ENCODE assay signal across 23 mouse cellular contexts in the genomic region with DNA sequence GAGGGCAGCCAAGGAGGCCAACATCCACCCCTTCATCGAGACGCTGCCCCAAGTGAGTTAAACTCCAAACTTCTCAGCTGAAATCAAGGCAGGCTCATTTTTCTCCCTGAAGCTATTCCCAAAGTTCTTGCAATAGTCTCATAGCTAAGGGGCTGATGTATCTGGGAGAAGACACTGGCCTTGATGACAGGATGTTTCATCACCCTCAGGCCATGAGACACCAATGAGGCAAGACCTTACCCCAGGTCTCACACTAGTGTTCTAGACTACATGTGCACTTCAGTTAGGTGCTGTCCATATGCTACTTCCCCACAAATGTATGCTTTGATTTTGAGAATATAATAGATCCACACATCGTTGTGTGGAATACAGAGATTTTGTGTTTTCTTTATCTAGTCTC. TPM values are rescaled to one million over a fixed set of nuclear protein-coding genes. Genes with fewer than 3 reads are reported as not detected.
DNase-seq lines count a peak whose midpoint lies in the region; ATAC-seq and TF ChIP-seq lines count a peak whose summit lies in the region.
"Had no signal": no experiment of that assay in that cellular context is flagged by ENCODE, and none has a peak within 500 bp of the region (broad histone marks: within the 10 kb centered on the region; RNA-seq: fewer than 3 reads in every experiment).

No protein-coding gene starts in this region.

- H3K4me2 ChIP-seq in myocyte (ENCODE audit: low read depth), result no peak overlapping the region
- no peak overlapping the region for H3K4me2 ChIP-seq in midbrain, embryonic 13.5 days (replicated peaks)
- H3K4me2 ChIP-seq: embryonic facial prominence, embryonic 12.5 days; forebrain, embryonic 13.5 days; forebrain, embryonic 15.5 days had no signal

- no peak for TF ChIP-seq POLR2A in myocyte (IDR thresholded peaks at IDR 0.05; ENCODE audit: insufficient read length, low read depth)

- intact Hi-C loops in gastrocnemius, postnatal 36 days (cut with DNase I), result no loop called here

- H3K4me1 ChIP-seq in midbrain, embryonic 13.5 days (replicated peaks), result no peaks in the 10 kb centered on the region
- H3K4me1 ChIP-seq: embryonic facial prominence, embryonic 10.5 days; embryonic facial prominence, embryonic 12.5 days; forebrain, embryonic 13.5 days; forebrain, embryonic 15.5 days had no signal

- no peaks in the 10 kb centered on the region for H3K9me3 ChIP-seq in midbrain, embryonic 13.5 days
- H3K9me3 ChIP-seq: embryonic facial prominence, embryonic 10.5 days; embryonic facial prominence, embryonic 12.5 days; forebrain, embryonic 13.5 days; forebrain, embryonic 15.5 days had no signal

- H3K36me3 ChIP-seq in myocyte (ENCODE audit: control insufficient read depth, insufficient read depth), result no peaks in the 10 kb centered on the region
- no peaks in the 10 kb centered on the region for H3K36me3 ChIP-seq in midbrain, embryonic 13.5 days
- H3K36me3 ChIP-seq: embryonic facial prominence, embryonic 10.5 days; embryonic facial prominence, embryonic 12.5 days; forebrain, embryonic 15.5 days had no signal

- WGBS in midbrain, embryonic 13.5 days, result 96% methylated on average over 3 of the region's 3 CpGs

- no peaks in the 10 kb centered on the region for H3K79me2 ChIP-seq in myocyte (ENCODE audit: control insufficient read depth, insufficient read depth)

- no peaks in the 10 kb centered on the region for H3K27me3 ChIP-seq in myocyte (ENCODE audit: control insufficient read depth, insufficient read depth, insufficient read length)
- no peaks in the 10 kb centered on the region for H3K27me3 ChIP-seq in midbrain, embryonic 13.5 days
- H3K27me3 ChIP-seq: embryonic facial prominence, embryonic 12.5 days; forebrain, embryonic 13.5 days; forebrain, embryonic 15.5 days had no signal

- 0 out of 2 replicates have a peak, but pooled peaks have one; percentile 23 for ATAC-seq in granulocyte monocyte progenitor cell, adult 5-6 weeks (replicated peaks; ENCODE audit: poor library complexity, severe bottlenecking)
- ATAC-seq in midbrain, embryonic 13.5 days, result no peak
- ATAC-seq: activated CD4-positive, CD25-positive, alpha-beta regulatory T cell, adult 4 months; forebrain, embryonic 13.5 days; forebrain, embryonic 15.5 days; forebrain, postnatal 0 days; Patski had no signal

- no peak overlapping the region for H3K9ac ChIP-seq in midbrain, embryonic 13.5 days (replicated peaks)
- H3K9ac ChIP-seq: embryonic facial prominence, embryonic 12.5 days; forebrain, embryonic 13.5 days; forebrain, embryonic 15.5 days; forebrain, postnatal 0 days had no signal

- no peak overlapping the region for H3K27ac ChIP-seq in midbrain, embryonic 13.5 days
- H3K27ac ChIP-seq: embryonic facial prominence, embryonic 10.5 days; embryonic facial prominence, embryonic 12.5 days; forebrain, embryonic 13.5 days; forebrain, embryonic 15.5 days had no signal

- H3ac ChIP-seq in myocyte (ENCODE audit: control insufficient read depth, insufficient read length), result no peak overlapping the region

- no peak overlapping the region for H3K4me3 ChIP-seq in myocyte
- no peak overlapping the region for H3K4me3 ChIP-seq in midbrain, embryonic 13.5 days (replicated peaks)
- H3K4me3 ChIP-seq: embryonic facial prominence, embryonic 10.5 days; embryonic facial prominence, embryonic 12.5 days; forebrain, embryonic 13.5 days; forebrain, embryonic 15.5 days had no signal

- DNase-seq in heart, adult 11 months, result peak; percentile 74
- DNase-seq in heart, adult 18-20 months, result no peak
- DNase-seq in 416B (ENCODE audit: low read depth), result peak; percentile 13
- DNase-seq in gastrocnemius, postnatal 36 days, result no peak
- no peak for DNase-seq in thymus, adult 18-20 months
- DNase-seq: adrenal gland, adult 8-10 months; adrenal gland, postnatal 14 days; adrenal gland, postnatal 36 days; cerebellum, adult 11-12 months; cerebellum, adult 2 months; cerebellum, adult 9-10 months; cerebellum, postnatal 10 days; cerebellum, postnatal 25 days; forebrain, postnatal 0 days had no signal

TF ChIP-seq in myocyte, 11 proteins besides CTCF, POLR2A, EP300 and RAD21:
- TF ChIP-seq SRF (IDR thresholded peaks at IDR 0.05; ENCODE audit: control insufficient read depth, insufficient read length, low read depth) (no peak), MYOD1 (IDR thresholded peaks at IDR 0.05; ENCODE audit: control insufficient read depth in 1 of 3, insufficient read length in 2 of 3, low read depth in 2 of 3) (no peak), MYOG (IDR thresholded peaks at IDR 0.05; ENCODE audit: control insufficient read depth in 1 of 3, insufficient read depth in 1 of 3, insufficient read length in 2 of 3, low read depth in 2 of 3) (no peak), CEBPB (IDR thresholded peaks at IDR 0.05; ENCODE audit: insufficient read depth, poor library complexity, severe bottlenecking) (peak; percentile 92), TCF3 (IDR thresholded peaks at IDR 0.05; ENCODE audit: insufficient read length, low read depth) (no peak), MAX (IDR thresholded peaks at IDR 0.05; ENCODE audit: low read depth) (no peak)

RNA-seq across cellular contexts. Expression of gene Crot, which starts 41.6 kb away (rescaled TPM):
- total RNA-seq in heart, adult 18-20 months (2021), result 10 to 100 TPM; 19.5 to 20.5 TPM
- 20.0 and 25.7 TPM in 2 replicates for total RNA-seq in granulocyte monocyte progenitor cell, adult 5-6 weeks (2014; fragmentation: Nextera tagmentation)
- total RNA-seq in granulocyte monocyte progenitor cell, adult 5-6 weeks (2017), result 45.0 and 51.7 TPM in 2 replicates
- polyA plus RNA-seq in myocyte (2012; fragmentation: generic; extraction: Trizol), result 6.6 TPM
- polyA plus RNA-seq in midbrain, embryonic 13.5 days (2015; fragmentation: Nextera tagmentation; extraction: Ambion mirVana), result 17.8 and 19.2 TPM in 2 replicates
- 10 to 100 TPM; 25.2 to 27.8 TPM for total RNA-seq in gastrocnemius, postnatal 36 days (2021)

Comparison
In these comparisons a context has a peak if more than half of its experiments do, and no peak if none do; other contexts are left out.
1. DNase-seq: peak in heart, adult 11 months (single experiment) and 416B (single experiment); none in heart, adult 18-20 months (0 of 2), gastrocnemius, postnatal 36 days (0 of 2) and thymus, adult 18-20 months (0 of 2).